Mouse (Mus musculus): ENCODE results near the gene Pank2. TPM values are rescaled to one million over a fixed set of nuclear protein-coding genes. Genes with fewer than 3 reads are reported as not detected.
A peak's percentile ranks its signal among the peaks of the same experiment; 100 is the strongest.

The Pank2 gene
- polyA plus RNA-seq, 1 experiment from 2014 or later, result 49.3 TPM

DNA sequence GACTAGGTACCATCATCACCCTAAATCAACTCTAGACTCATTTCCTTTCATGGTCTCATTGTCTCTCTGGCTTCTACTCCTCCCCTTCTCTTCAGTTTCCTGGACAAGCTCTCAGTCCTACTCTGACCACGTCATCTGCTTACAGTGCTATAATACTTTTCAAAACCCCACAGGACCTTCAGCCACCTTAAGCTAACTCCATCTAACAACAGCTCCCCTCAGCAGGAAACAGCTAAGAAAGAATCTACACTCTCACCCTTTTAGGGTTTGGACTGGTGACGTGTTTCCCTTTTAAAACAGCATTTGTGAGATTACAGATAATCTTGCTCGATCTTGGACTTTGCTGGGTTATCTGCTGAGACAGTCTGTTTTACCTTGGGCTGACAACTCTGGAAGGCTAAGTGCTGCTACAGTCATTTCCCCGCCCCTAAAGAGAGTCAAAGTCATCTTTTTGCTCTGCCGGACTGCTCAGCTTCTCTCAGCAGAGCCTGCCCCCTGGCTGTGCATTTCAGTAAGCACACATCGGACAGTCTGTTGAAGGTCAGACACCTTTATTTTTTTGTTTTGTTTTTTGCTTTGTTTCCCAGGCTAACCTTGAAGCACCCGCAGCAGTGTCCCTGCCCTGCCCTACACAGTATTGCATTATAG, 8.5 kb upstream of the Pank2 start:
- H3K9ac ChIP-seq (ENCODE audit: low read depth, low read length), result 0 out of 2 replicates have a peak overlapping the region, but pooled peaks have one; percentile 5
- H3K27me3 ChIP-seq (ENCODE audit: control insufficient read depth, insufficient read depth, low read length), result no peaks in the 10 kb centered on the region
- H3K9me3 ChIP-seq (ENCODE audit: control insufficient read depth, low read length), result no peaks in the 10 kb centered on the region
- ATAC-seq (ENCODE audit: low FRiP score, low TSS enrichment), result peak; percentile 76
- no peak overlapping the region for H3K4me3 ChIP-seq (ENCODE audit: low read length)
- H3K4me2 ChIP-seq (replicated peaks; ENCODE audit: low read depth, low read length), result no peak overlapping the region
- H3K36me3 ChIP-seq (ENCODE audit: control insufficient read depth, insufficient read depth, low read length), result no peaks in the 10 kb centered on the region; the same call in 1 of the 2 replicates
- WGBS, result 18% methylated on average over 7 of the region's 7 CpGs
- 0 out of 2 replicates have a peak, but pooled peaks cover 3% of the 10 kb centered on the region for H3K4me1 ChIP-seq (ENCODE audit: control insufficient read depth, insufficient read depth, low read length)
- H3K27ac ChIP-seq (ENCODE audit: low read depth, low read length), result peak overlapping the region; percentile 73

DNA sequence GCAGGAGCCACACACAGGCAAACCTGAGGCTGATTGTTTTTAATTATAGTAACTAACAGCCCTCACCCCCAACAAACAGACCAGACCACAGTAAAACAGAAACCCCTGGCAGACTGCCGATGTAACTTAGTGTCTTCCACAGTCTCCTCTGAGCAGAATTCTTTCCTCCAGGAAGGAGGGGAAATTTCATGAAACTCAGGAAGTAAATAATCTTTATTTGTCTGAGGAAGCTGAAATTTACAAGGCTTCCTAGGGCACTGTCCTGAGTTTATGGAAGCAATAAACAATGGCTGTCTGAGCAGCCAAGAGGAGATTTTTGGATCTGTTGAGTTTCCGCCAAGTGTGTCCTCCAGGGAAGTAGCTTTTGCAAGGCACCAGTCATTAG, 8.0 kb upstream of the Pank2 start:
- 48% methylated on average over 2 of the region's 2 CpGs for WGBS
- ATAC-seq (ENCODE audit: low FRiP score, low TSS enrichment), result peak; percentile 4
- Histone ChIP-seq H3K27ac (ENCODE audit: low read depth, low read length) (peak overlapping the region; percentile 73), H3K4me2 (replicated peaks; ENCODE audit: low read depth, low read length) (no peak overlapping the region), H3K4me3 (ENCODE audit: low read length) (no peak overlapping the region), H3K9ac (ENCODE audit: low read depth, low read length) (no peak overlapping the region), H3K4me1 (ENCODE audit: control insufficient read depth, insufficient read depth, low read length) (0 out of 2 replicates have a peak, but pooled peaks cover 3% of the 10 kb centered on the region), H3K27me3 (ENCODE audit: control insufficient read depth, insufficient read depth, low read length) (no peaks in the 10 kb centered on the region), H3K9me3 (ENCODE audit: control insufficient read depth, low read length) (no peaks in the 10 kb centered on the region), H3K36me3 (ENCODE audit: control insufficient read depth, insufficient read depth, low read length) (no peaks in the 10 kb centered on the region; the same call in 1 of the 2 replicates)

DNA sequence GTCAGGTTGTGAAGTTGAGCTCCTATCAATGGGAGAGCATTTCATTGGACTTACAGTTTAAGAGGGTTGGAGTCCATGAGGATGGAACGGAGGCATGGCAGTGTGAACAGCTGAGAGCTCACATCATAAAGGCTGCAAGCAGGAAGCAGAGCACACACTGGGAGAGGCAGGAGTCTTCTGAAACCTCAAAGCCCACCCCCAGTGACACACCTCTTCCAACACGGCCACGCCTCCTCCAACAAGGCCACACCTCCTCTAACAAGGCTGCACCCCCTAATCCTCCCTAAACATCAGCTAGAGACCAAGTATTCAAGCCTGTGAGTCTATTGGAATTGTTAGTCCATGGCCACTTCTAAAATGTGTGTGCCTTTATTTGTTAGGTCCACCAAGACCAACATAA, 6.6 kb upstream of the Pank2 start:
- no peak overlapping the region for H3K9ac ChIP-seq (ENCODE audit: low read depth, low read length)
- no peaks in the 10 kb centered on the region for H3K36me3 ChIP-seq (ENCODE audit: control insufficient read depth, insufficient read depth, low read length)
- no peaks in the 10 kb centered on the region for H3K27me3 ChIP-seq (ENCODE audit: control insufficient read depth, insufficient read depth, low read length)
- no peak for ATAC-seq (ENCODE audit: low FRiP score, low TSS enrichment)
- H3K4me2 ChIP-seq (replicated peaks; ENCODE audit: low read depth, low read length), result no peak overlapping the region
- H3K27ac ChIP-seq (ENCODE audit: low read depth, low read length), result no peak overlapping the region
- H3K4me3 ChIP-seq (ENCODE audit: low read length), result no peak overlapping the region
- no peaks in the 10 kb centered on the region for H3K9me3 ChIP-seq (ENCODE audit: control insufficient read depth, low read length)
- 0 out of 2 replicates have a peak, but pooled peaks cover 3% of the 10 kb centered on the region for H3K4me1 ChIP-seq (ENCODE audit: control insufficient read depth, insufficient read depth, low read length)
- 66% methylated on average over 3 of the region's 3 CpGs for WGBS

DNA sequence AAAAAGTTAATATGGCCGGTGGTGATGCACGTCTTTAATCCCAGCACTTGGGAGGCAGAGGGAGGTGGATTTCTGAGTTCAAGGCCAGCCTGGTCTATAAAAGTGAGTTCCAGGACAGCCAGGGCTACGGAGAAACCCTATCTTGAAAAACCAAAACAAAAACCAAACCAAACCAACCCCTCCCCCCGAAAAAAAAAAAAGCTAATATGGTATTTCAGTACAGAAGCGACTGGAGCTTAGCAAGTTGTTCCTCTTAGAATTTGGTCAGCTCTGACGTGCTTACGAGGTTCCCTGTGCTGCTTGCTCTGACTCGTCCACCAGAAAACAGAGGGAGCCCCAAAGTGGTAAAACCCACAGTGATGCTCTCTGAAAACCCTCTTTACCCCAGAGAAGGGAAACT, 3.6 kb upstream of the Pank2 start:
- no peaks in the 10 kb centered on the region for H3K27me3 ChIP-seq (ENCODE audit: control insufficient read depth, insufficient read depth, low read length)
- H3K4me3 ChIP-seq (ENCODE audit: low read length), result no peak overlapping the region
- no peak for ATAC-seq (ENCODE audit: low FRiP score, low TSS enrichment)
- no peaks in the 10 kb centered on the region for H3K36me3 ChIP-seq (ENCODE audit: control insufficient read depth, insufficient read depth, low read length)
- H3K9ac ChIP-seq (ENCODE audit: low read depth, low read length), result no peak overlapping the region
- no peak overlapping the region for H3K4me2 ChIP-seq (replicated peaks; ENCODE audit: low read depth, low read length)
- H3K9me3 ChIP-seq (ENCODE audit: control insufficient read depth, low read length), result no peaks in the 10 kb centered on the region
- no peak overlapping the region for H3K27ac ChIP-seq (ENCODE audit: low read depth, low read length)
- 77% methylated on average over 8 of the region's 8 CpGs for WGBS
- H3K4me1 ChIP-seq (ENCODE audit: control insufficient read depth, insufficient read depth, low read length), result no peaks in the 10 kb centered on the region; the same call in 1 of the 2 replicates

DNA sequence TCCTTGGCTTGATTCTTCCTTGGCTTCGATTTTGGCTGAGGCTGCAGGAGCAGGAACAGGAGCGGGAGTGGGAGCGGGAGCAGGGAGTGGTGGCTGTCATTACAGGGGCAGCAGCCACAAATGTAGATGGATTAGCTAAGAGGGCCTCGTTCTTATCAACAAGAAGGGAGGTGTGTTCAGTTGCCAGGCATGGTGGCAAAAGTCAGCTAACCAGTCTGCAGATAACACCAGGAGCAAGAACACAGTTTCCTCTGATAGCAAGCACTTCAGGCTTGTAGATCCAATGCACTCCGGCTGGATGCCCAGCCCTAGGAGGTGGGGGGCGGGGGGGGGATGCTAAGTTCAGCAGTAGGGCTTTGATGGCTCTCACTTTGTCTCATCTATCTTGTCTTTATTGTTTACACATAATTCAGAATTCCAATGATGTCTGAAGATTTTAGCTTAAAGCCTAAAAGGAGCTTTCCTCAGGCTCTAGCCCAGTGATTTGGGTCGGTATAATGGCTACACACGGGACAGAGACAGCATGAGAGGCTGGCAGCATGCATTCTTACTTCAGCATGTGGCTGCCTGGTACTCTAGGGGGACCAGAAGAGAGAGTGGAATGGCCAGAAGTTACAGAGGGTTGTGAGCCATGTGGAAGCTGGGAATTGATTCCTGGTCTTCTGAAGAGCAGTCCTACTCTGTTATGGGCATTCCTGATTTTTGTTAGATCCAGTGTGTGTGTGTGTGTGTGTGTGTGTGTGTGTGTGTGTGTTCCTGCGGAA, 1.6 kb upstream of the Pank2 start:
- H3K4me3 ChIP-seq (ENCODE audit: low read length), result no peak overlapping the region
- peaks cover 12% of the 10 kb centered on the region for H3K4me1 ChIP-seq (ENCODE audit: control insufficient read depth, insufficient read depth, low read length)
- no peak overlapping the region for H3K4me2 ChIP-seq (replicated peaks; ENCODE audit: low read depth, low read length)
- no peaks in the 10 kb centered on the region for H3K36me3 ChIP-seq (ENCODE audit: control insufficient read depth, insufficient read depth, low read length)
- H3K27me3 ChIP-seq (ENCODE audit: control insufficient read depth, insufficient read depth, low read length), result no peaks in the 10 kb centered on the region
- H3K9ac ChIP-seq (ENCODE audit: low read depth, low read length), result no peak overlapping the region
- 60% methylated on average over 9 of the region's 9 CpGs for whole genome bisulfite sequencing
- H3K27ac ChIP-seq (ENCODE audit: low read depth, low read length), result no peak overlapping the region
- no peak for ATAC-seq (ENCODE audit: low FRiP score, low TSS enrichment)
- no peaks in the 10 kb centered on the region for H3K9me3 ChIP-seq (ENCODE audit: control insufficient read depth, low read length)

DNA sequence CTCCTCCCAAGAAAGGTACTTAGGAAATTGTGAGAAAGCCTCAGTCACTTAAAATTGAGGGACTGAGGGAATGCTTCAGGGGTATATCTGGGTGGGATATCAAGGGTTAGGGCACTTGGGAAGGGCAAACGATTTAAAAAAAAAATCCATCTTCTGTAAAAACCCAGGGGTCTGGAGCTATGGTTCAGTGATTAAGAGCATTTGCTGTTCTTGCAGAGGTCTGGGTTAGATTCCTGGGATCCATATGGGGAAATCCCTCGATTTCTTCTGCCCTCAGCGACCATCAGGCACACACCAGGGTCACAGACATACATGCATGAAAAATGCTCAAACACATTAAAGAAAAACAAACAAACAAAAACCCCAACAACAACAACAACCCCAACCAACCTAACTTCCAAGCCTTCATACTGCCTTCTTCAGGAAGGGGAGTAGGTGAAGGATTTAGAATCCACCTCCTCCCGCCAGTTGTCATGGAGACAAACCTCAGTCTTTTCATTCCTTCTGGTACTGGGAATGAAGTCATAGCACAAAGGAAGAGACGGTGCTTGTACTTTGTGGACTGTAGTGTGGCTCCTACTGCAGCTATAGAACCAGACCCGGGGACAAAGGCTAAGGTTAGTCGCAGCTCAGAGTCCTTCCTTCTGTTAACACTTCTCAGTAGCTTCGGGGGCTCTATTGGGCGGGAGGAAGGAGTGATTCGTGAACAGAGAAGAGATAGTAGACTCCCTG, 648 bp upstream of the Pank2 start:
- peak; percentile 74 for ATAC-seq (ENCODE audit: low FRiP score, low TSS enrichment)
- Histone ChIP-seq H3K9ac (ENCODE audit: low read depth, low read length) (peak overlapping the region; percentile 98), H3K36me3 (ENCODE audit: control insufficient read depth, insufficient read depth, low read length) (no peaks in the 10 kb centered on the region), H3K27me3 (ENCODE audit: control insufficient read depth, insufficient read depth, low read length) (no peaks in the 10 kb centered on the region), H3K4me2 (replicated peaks; ENCODE audit: low read depth, low read length) (peak overlapping the region; percentile 55), H3K9me3 (ENCODE audit: control insufficient read depth, low read length) (no peaks in the 10 kb centered on the region), H3K4me3 (ENCODE audit: low read length) (peak overlapping the region; percentile 84), H3K27ac (ENCODE audit: low read depth, low read length) (peak overlapping the region; percentile 99), H3K4me1 (ENCODE audit: control insufficient read depth, insufficient read depth, low read length) (peaks cover 12% of the 10 kb centered on the region)
- WGBS, result 4% methylated on average over 10 of the region's 10 CpGs

DNA sequence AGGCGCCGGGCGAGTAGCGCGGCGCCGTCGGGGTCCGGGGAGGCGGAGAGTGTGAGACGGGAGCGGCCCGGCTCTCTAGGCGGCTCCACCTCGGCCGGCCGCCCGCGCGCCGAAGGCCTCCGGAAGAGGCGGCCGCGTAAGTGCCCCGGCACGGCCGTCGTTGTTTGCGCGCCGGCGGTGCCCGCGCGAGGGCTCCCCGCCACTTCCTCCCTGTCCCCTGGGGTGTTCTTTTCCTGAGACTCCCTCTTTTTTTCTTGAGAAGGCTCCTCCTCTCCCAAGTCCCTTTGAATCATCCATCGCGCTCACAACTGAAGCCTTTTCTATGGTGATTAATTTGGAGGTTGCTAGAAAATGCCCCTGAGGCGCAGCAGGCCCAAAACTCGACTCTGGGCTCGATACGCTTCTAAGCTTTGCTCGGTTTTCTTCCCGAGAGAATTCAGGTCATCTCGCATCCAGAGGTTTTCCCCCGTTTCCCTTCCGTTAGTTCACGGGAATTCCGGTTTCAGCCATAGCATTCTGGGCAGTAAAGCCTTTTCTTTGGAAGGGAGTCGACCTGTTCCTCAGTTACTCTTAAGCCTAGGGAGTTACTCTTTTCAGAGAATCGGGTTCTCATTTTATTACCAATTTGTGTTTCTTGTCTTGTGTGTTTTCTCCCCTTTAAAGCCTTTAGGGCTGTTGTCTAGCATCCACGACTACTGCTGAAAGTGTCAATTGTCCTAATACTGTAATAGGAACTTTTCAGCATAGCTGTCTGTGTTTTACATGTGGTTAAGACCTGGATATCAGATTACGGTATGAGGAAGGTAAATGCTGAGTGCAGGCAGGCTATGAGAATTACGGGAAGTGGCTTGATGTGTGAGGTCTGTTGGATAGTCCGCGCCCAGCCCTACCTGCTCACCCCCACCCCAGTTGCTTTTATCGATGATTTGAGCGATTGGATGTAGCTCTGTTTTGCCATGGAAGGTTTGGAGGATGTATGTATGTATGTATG, 680 bp downstream of the Pank2 start:
- peak overlapping the region; percentile 99 for H3K27ac ChIP-seq (ENCODE audit: low read depth, low read length)
- no peaks in the 10 kb centered on the region for H3K36me3 ChIP-seq (ENCODE audit: control insufficient read depth, insufficient read depth, low read length)
- H3K4me2 ChIP-seq (replicated peaks; ENCODE audit: low read depth, low read length), result peak overlapping the region; percentile 55
- under 1% methylated on average over 28 of the region's 59 CpGs for WGBS
- peak overlapping the region; percentile 98 for H3K9ac ChIP-seq (ENCODE audit: low read depth, low read length)
- peak overlapping the region; percentile 84 for H3K4me3 ChIP-seq (ENCODE audit: low read length)
- ATAC-seq (ENCODE audit: low FRiP score, low TSS enrichment), result peak; percentile 85
- H3K9me3 ChIP-seq (ENCODE audit: control insufficient read depth, low read length), result no peaks in the 10 kb centered on the region
- H3K27me3 ChIP-seq (ENCODE audit: control insufficient read depth, insufficient read depth, low read length), result no peaks in the 10 kb centered on the region
- peaks cover 12% of the 10 kb centered on the region for H3K4me1 ChIP-seq (ENCODE audit: control insufficient read depth, insufficient read depth, low read length)

DNA sequence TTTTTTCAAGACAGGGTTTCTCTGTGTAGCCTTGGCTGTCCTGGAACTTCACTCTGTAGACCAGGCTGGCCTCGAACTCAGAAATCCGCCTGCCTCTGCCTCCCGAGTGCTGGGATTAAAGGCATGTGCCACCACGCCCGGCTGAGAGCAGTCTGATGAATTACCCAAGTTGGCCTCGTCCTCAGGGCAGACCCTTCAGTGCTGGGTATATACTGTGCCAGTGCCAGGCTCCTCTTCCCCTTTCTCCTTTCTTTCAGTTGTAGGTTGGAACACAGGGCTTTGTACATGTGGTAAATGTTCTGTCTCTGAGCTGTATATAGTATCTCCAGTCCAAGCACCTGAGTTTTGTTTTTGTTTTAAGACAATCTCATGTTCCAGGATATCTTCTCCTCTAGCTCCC, 1.7 kb downstream of the Pank2 start:
- H3K27ac ChIP-seq (ENCODE audit: low read depth, low read length), result no peak overlapping the region
- H3K9me3 ChIP-seq (ENCODE audit: control insufficient read depth, low read length), result no peaks in the 10 kb centered on the region
- peak overlapping the region; percentile 55 for H3K4me2 ChIP-seq (replicated peaks; ENCODE audit: low read depth, low read length)
- H3K4me1 ChIP-seq (ENCODE audit: control insufficient read depth, insufficient read depth, low read length), result peaks cover 12% of the 10 kb centered on the region
- peak overlapping the region; percentile 84; the same call in 1 of the 2 replicates for H3K4me3 ChIP-seq (ENCODE audit: low read length)
- WGBS, result 66% methylated on average over 6 of the region's 6 CpGs
- no peak overlapping the region for H3K9ac ChIP-seq (ENCODE audit: low read depth, low read length)
- H3K27me3 ChIP-seq (ENCODE audit: control insufficient read depth, insufficient read depth, low read length), result no peaks in the 10 kb centered on the region
- no peaks in the 10 kb centered on the region for H3K36me3 ChIP-seq (ENCODE audit: control insufficient read depth, insufficient read depth, low read length)
- ATAC-seq (ENCODE audit: low FRiP score, low TSS enrichment), result no peak
